In genomic region chr8:107150057-107150403, GRCm38 (mm10) we compare ENCODE assay signal across 7 mouse cellular contexts. TPM values are rescaled to one million over a fixed set of nuclear protein-coding genes. Genes with fewer than 3 reads are reported as not detected.
A peak's percentile ranks its signal among the peaks of the same experiment; 100 is the strongest.
DNase-seq lines count a peak whose midpoint lies in the region; ATAC-seq and TF ChIP-seq lines count a peak whose summit lies in the region.

No protein-coding gene starts in this region.

- no peaks in the 10 kb centered on the region for H3K9me3 ChIP-seq in neural tube, embryonic 11.5 days (ENCODE audit: control insufficient read depth, low read length)
- no peaks in the 10 kb centered on the region for H3K9me3 ChIP-seq in forebrain, embryonic 12.5 days
- no peaks in the 10 kb centered on the region for H3K9me3 ChIP-seq in liver, embryonic 13.5 days (replicated peaks)
- H3K9me3 ChIP-seq in stomach, postnatal 0 days (ENCODE audit: control insufficient read depth, low read length), result no peaks in the 10 kb centered on the region

- H3K4me1 ChIP-seq in neural tube, embryonic 11.5 days (ENCODE audit: control insufficient read depth, insufficient read depth, low read length), result peaks cover 5% of the 10 kb centered on the region; the same call in 1 of the 2 replicates
- peaks cover 10% of the 10 kb centered on the region for H3K4me1 ChIP-seq in forebrain, embryonic 12.5 days
- peaks cover 29% of the 10 kb centered on the region for H3K4me1 ChIP-seq in liver, embryonic 13.5 days (replicated peaks)
- H3K4me1 ChIP-seq in stomach, postnatal 0 days (replicated peaks; ENCODE audit: control insufficient read depth, insufficient read depth), result 0 out of 2 replicates have a peak, but pooled peaks cover 3% of the 10 kb centered on the region

- H3K9ac ChIP-seq in neural tube, embryonic 11.5 days (ENCODE audit: low read length), result peak overlapping the region; percentile 67; the same call in 1 of the 2 replicates
- H3K9ac ChIP-seq in forebrain, embryonic 12.5 days, result peak overlapping the region; percentile 83
- peak overlapping the region; percentile 91 for H3K9ac ChIP-seq in liver, embryonic 13.5 days
- H3K9ac ChIP-seq in stomach, postnatal 0 days (ENCODE audit: low read length), result peak overlapping the region; percentile 90

- TF ChIP-seq EP300 in stomach, postnatal 0 days (optimal IDR thresholded peaks at IDR 0.05), result no peak

- no peak for TF ChIP-seq CTCF in stomach, postnatal 0 days (IDR thresholded peaks at IDR 0.05; ENCODE audit: low read depth)

- ATAC-seq in neural tube, embryonic 11.5 days (ENCODE audit: insufficient read depth, low FRiP score, low TSS enrichment), result peak; percentile 22
- peak; percentile 42 for ATAC-seq in forebrain, embryonic 12.5 days (ENCODE audit: low FRiP score)
- peak; percentile 43 for ATAC-seq in liver, embryonic 13.5 days (ENCODE audit: low read depth)
- ATAC-seq in stomach, postnatal 0 days (ENCODE audit: low FRiP score, low TSS enrichment), result peak; percentile 59; the same call in 1 of the 2 replicates
- no peak for ATAC-seq in activated CD4-positive, CD25-positive, alpha-beta regulatory T cell, adult 4 months

- peak overlapping the region; percentile 57 for H3K4me3 ChIP-seq in neural tube, embryonic 11.5 days (ENCODE audit: low read depth, low read length)
- H3K4me3 ChIP-seq in forebrain, embryonic 12.5 days (replicated peaks), result peak overlapping the region; percentile 83
- peak overlapping the region; percentile 83 for H3K4me3 ChIP-seq in liver, embryonic 13.5 days (replicated peaks)
- H3K4me3 ChIP-seq in stomach, postnatal 0 days (ENCODE audit: low read depth, low read length), result peak overlapping the region; percentile 87

- H3K4me2 ChIP-seq in neural tube, embryonic 11.5 days (ENCODE audit: low read depth), result peak overlapping the region; percentile 53
- peak overlapping the region; percentile 68 for H3K4me2 ChIP-seq in forebrain, embryonic 12.5 days
- H3K4me2 ChIP-seq in liver, embryonic 13.5 days, result peak overlapping the region; percentile 85
- H3K4me2 ChIP-seq in stomach, postnatal 0 days (replicated peaks; ENCODE audit: low read depth), result peak overlapping the region; percentile 87

- no peak overlapping the region for H3K27ac ChIP-seq in neural tube, embryonic 11.5 days (ENCODE audit: low read depth, low read length)
- H3K27ac ChIP-seq in forebrain, embryonic 12.5 days, result peak overlapping the region; percentile 83
- peak overlapping the region; percentile 79 for H3K27ac ChIP-seq in liver, embryonic 13.5 days
- peak overlapping the region; percentile 88 for H3K27ac ChIP-seq in stomach, postnatal 0 days (replicated peaks)

- DNase-seq in neural tube, embryonic 11.5 days (ENCODE audit: low spot score), result no peak
- DNase-seq in neural tube, embryonic 10.5 days (ENCODE audit: extremely low spot score, low spot score), result no peak
- no peak for DNase-seq in liver, embryonic 13.5 days
- DNase-seq in stomach, postnatal 0 days (ENCODE audit: low spot score), result no peak
- no peak for DNase-seq in cerebellum, postnatal 36 days

- no peaks in the 10 kb centered on the region for H3K27me3 ChIP-seq in neural tube, embryonic 11.5 days (ENCODE audit: control insufficient read depth, insufficient read depth, low read length)
- H3K27me3 ChIP-seq in forebrain, embryonic 12.5 days, result no peaks in the 10 kb centered on the region
- H3K27me3 ChIP-seq in liver, embryonic 13.5 days, result no peaks in the 10 kb centered on the region
- no peaks in the 10 kb centered on the region for H3K27me3 ChIP-seq in stomach, postnatal 0 days (ENCODE audit: control insufficient read depth, insufficient read depth, low read length)

- WGBS in neural tube, embryonic 11.5 days, result 22% methylated on average over 6 of the region's 6 CpGs
- WGBS in forebrain, embryonic 12.5 days, result 19% methylated on average over 6 of the region's 6 CpGs
- WGBS in liver, embryonic 13.5 days (ENCODE audit: insufficient replicate concordance), result 23% methylated on average over 6 of the region's 6 CpGs
- 26% methylated on average over 6 of the region's 6 CpGs for WGBS in stomach, postnatal 0 days

- no peaks in the 10 kb centered on the region for H3K36me3 ChIP-seq in neural tube, embryonic 11.5 days (ENCODE audit: control insufficient read depth, insufficient read depth, low read length)
- peaks cover 20% of the 10 kb centered on the region for H3K36me3 ChIP-seq in forebrain, embryonic 12.5 days (replicated peaks)
- peaks cover 21% of the 10 kb centered on the region for H3K36me3 ChIP-seq in liver, embryonic 13.5 days
- H3K36me3 ChIP-seq in stomach, postnatal 0 days (ENCODE audit: control insufficient read depth, insufficient read depth, low read length), result peaks cover 3% of the 10 kb centered on the region; the same call in 1 of the 2 replicates

RNA-seq across cellular contexts. Expression of gene Cyb5b, which starts 0.4 kb away (rescaled TPM):
- polyA plus RNA-seq in neural tube, embryonic 11.5 days (2014; fragmentation: Nextera tagmentation; extraction: Ambion mirVana), result 164 and 165 TPM in 2 replicates
- 157 and 167 TPM in 2 replicates for polyA plus RNA-seq in forebrain, embryonic 12.5 days (2016; fragmentation: Nextera tagmentation; extraction: Ambion mirVana)
- polyA plus RNA-seq in liver, embryonic 13.5 days (2015; fragmentation: Nextera tagmentation; extraction: Ambion mirVana), result 32.8 and 41.4 TPM in 2 replicates
- polyA plus RNA-seq in stomach, postnatal 0 days (2015; fragmentation: Nextera tagmentation; extraction: Ambion mirVana), result 52.6 and 52.9 TPM in 2 replicates
- polyA plus RNA-seq in activated CD4-positive, CD25-positive, alpha-beta regulatory T cell, adult 4 months (2017; shearing (Covaris generic)), result 10 to 100 TPM; 36.6 to 37.2 TPM

RNA-seq across cellular contexts. Expression of gene Terf2, which starts 53.7 kb away (rescaled TPM):
- 15.0 and 15.5 TPM in 2 replicates for polyA plus RNA-seq in neural tube, embryonic 11.5 days (2014; fragmentation: Nextera tagmentation; extraction: Ambion mirVana)
- 22.3 and 26.6 TPM in 2 replicates for polyA plus RNA-seq in forebrain, embryonic 12.5 days (2016; fragmentation: Nextera tagmentation; extraction: Ambion mirVana)
- 8.1 and 9.3 TPM in 2 replicates for polyA plus RNA-seq in liver, embryonic 13.5 days (2015; fragmentation: Nextera tagmentation; extraction: Ambion mirVana)
- polyA plus RNA-seq in stomach, postnatal 0 days (2015; fragmentation: Nextera tagmentation; extraction: Ambion mirVana), result 12.1 and 12.7 TPM in 2 replicates
- 10 to 100 TPM; 11.2 TPM for polyA plus RNA-seq in activated CD4-positive, CD25-positive, alpha-beta regulatory T cell, adult 4 months (2017; shearing (Covaris generic))
